Mouse (Mus musculus): ENCODE measurements around the gene Mfsd6. TPM values are rescaled to one million over a fixed set of nuclear protein-coding genes. Genes with fewer than 3 reads are reported as not detected.

The Mfsd6 gene
- total RNA-seq, 2 experiments from 2014 or later: 68.2 to 69.5 TPM

GRCm38 (mm10) chr1:52640736-52641135 is 86.5 kb downstream of the Mfsd6 start:
- no peak for DNase-seq (ENCODE audit: low spot score in 2 of 2)

GRCm38 (mm10) chr1:52640266-52640665 is 87.0 kb downstream of the Mfsd6 start:
- DNase-seq (ENCODE audit: low spot score in 2 of 2): no peak

- DNase-seq (ENCODE audit: low spot score in 2 of 2): no peak
Observed at GRCm38 (mm10) chr1:52639090-52639489, 88.2 kb downstream of the Mfsd6 start.

GRCm38 (mm10) chr1:52638101-52638500 is 89.2 kb downstream of the Mfsd6 start:
- no peak for DNase-seq (ENCODE audit: low spot score in 2 of 2)

- no peak for DNase-seq (ENCODE audit: low spot score in 2 of 2)
Observed at GRCm38 (mm10) chr1:52635932-52636331, 91.3 kb downstream of the Mfsd6 start.

GRCm38 (mm10) chr1:52634251-52634650 is 93.0 kb downstream of the Mfsd6 start:
- no peak for DNase-seq (ENCODE audit: low spot score in 2 of 2)

- no peak for DNase-seq (ENCODE audit: low spot score in 2 of 2)
Observed at GRCm38 (mm10) chr1:52631570-52631969, 95.7 kb downstream of the Mfsd6 start.

- DNase-seq (ENCODE audit: low spot score in 2 of 2): no peak
Observed at GRCm38 (mm10) chr1:52630937-52631299, 96.3 kb downstream of the Mfsd6 start.

- DNase-seq (ENCODE audit: low spot score in 2 of 2): peak; percentile 97 to 98
Observed at GRCm38 (mm10) chr1:52630248-52630936, 96.9 kb downstream of the Mfsd6 start, which contains the start of gene Nemp2. TSS of gene Nemp2 (plus strand) at chr1:52630703.

GRCm38 (mm10) chr1:52620442-52620841 is 106.8 kb downstream of the Mfsd6 start:
- DNase-seq (ENCODE audit: low spot score in 2 of 2): no peak

GRCm38 (mm10) chr1:52618217-52618616 is 109.0 kb downstream of the Mfsd6 start:
- no peak for DNase-seq (ENCODE audit: low spot score in 2 of 2)

- no peak for DNase-seq (ENCODE audit: low spot score in 2 of 2)
Observed at GRCm38 (mm10) chr1:52608486-52608885, 118.8 kb downstream of the Mfsd6 start.

- no peak for DNase-seq (ENCODE audit: low spot score in 2 of 2)
Observed at GRCm38 (mm10) chr1:52607700-52608099, 119.6 kb downstream of the Mfsd6 start.

Other genes with a start within 250 kb of the Mfsd6 start
- gene Nab1, start 226.8 kb downstream of the Mfsd6 start, total RNA-seq (2021): 10 to 100 TPM; 31.2 to 32.2 TPM
- 1 to 10 TPM; 3.5 to 5.9 TPM for gene Nemp2, start 96.8 kb downstream of the Mfsd6 start, total RNA-seq (2021)
- 10 to 100 TPM; 43.9 to 46.0 TPM for gene Inpp1, start 90.2 kb upstream of the Mfsd6 start, total RNA-seq (2021)
- gene Hibch, start 117.5 kb upstream of the Mfsd6 start, total RNA-seq (2021): 10 to 100 TPM; 14.4 to 18.2 TPM

Measured in layer of hippocampus, postnatal 10 days (tissue).